Mouse (Mus musculus) right cerebral cortex, postnatal 14 days (tissue): ENCODE measurements around the gene Gramd2.
A peak's percentile ranks its signal among the peaks of the same experiment; 100 is the strongest.

Experiments used
- DNase-seq: peaks from one replicate; pipeline ENCODE4 v3.0.0; 2022

Gramd2 gene

DNA sequence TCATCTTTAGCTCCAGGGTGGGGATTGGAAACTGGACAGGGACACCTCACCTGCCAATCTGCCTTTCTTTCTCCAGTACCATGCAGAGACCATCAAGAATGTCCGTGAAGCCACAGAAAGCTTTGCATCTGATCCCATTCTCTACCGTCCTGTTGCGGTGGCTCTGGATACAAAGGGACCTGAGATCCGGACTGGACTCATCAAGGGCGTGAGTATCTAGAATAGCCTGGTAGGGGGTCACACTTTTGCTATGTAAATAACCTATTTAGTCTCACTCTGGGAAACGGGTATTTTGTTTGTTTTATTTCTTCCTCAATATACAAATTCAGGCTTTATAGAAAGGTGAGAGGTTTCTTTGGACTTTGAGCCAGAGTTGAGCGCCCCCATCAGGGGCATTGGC lies 11.5 kb upstream of the Gramd2 start:
- no peak for DNase-seq

- DNase-seq = no peak
Observed at GRCm38 (mm10) chr9:59669172-59669571, 10.8 kb upstream of the Gramd2 start.

DNA sequence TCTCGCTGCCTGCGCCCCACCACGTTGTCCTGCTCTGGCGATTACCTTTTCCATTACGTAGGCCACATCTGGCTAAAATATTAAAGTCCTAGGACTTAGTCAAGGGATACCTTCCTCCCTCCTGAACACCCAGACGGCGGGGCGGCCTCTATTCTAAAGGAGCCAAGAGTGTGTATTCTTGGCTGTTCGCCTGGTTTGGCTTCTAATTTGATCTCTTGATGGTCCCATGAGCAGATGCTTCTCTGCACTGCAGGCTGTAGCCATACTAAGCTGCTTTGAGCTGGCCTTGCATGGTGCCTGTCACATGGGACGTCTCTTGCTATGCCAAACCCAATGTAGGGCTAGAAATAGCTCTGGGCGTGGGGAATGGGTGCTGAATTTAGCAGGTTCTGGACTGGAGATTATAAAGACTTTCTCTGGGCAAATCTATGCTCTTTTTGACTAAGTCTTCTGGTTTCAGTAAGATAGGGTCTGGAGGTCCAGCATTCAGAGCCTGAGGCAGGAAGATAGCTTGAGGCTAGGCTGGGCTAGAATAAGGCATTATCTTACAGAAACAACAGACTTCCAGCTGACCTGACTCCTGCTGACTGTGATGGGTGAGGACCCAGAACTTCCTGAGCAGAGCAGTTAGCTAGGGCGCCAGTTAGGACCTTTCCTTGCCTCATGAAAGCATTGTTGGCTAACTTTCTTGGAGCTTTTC lies 7.6 kb upstream of the Gramd2 start:
- DNase-seq = no peak

- DNase-seq = no peak
Observed at GRCm38 (mm10) chr9:59673427-59673826, 6.5 kb upstream of the Gramd2 start.

DNA sequence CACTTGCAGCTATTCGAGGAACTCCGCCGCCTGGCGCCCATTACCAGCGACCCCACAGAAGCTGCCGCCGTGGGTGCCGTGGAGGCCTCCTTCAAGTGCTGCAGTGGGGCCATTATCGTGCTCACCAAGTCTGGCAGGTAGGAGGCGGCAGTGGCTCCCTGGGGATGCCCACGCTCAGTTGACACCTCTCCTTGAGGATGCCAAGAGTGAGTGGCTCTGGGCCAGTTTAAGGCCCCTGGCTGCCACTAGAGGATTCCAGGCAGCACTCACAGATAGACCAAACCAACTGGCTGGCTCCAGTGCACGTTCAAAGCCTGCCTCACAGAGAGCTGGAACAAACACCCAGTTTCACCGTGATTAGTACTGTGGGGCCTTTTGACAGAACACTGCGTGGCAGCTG lies 4.3 kb upstream of the Gramd2 start:
- peak; percentile 14 for DNase-seq

GRCm38 (mm10) chr9:59678313-59678712 lies 1.6 kb upstream of the Gramd2 start:
- no peak for DNase-seq

GRCm38 (mm10) chr9:59680534-59680875 lies 561 bp downstream of the Gramd2 start:
- DNase-seq = peak; percentile 12

DNA sequence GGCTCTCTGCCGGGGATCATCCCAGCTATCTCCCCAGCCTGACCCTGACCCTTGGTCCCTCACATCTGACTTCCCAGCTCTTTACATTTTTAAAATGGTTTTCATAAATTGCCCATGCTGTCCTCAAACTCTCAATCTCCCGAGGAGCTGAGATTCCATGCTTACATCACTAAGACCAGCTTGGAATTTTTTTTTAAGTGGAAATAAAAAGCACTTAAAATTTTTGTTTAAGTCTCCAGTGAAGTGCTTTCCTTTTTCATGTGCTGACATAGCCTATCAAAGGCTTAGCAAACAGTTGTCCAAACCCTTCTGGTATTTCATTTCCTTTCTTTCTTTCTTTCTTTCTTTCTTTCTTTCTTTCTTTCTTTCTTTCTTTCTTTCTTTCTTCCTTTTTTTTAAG lies 4.1 kb downstream of the Gramd2 start:
- DNase-seq = no peak

DNA sequence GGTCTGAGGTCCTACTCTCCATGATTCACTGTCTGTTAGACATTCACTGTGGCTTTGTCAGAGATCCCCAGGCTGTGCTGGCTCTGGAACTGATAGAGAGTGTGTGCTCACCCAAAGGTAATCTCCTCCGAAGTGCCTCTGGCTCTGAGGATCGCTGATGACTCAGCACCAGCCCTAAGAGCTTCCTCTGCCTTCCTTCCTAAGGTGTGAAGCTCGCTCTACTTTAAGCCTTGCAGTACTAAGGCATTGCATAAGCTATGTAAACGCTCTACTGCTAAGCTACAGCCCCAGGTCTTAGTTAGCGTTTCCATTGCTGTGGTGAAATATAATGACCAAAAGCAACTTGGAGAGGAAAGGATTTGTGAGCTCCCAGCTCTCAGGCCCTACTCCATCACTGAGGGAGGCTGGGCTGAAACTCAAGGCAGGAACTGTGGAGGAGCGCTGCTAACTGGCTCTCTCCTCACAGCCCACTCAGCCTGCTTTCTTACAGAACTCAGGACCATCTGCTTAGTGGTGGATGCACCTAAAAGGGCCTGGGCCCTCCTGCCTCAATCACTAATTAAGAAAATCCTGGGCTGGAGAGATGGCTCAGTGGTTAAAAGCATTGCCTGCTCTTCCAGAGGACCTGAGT lies 7.6 kb downstream of the Gramd2 start:
- DNase-seq = no peak

DNA sequence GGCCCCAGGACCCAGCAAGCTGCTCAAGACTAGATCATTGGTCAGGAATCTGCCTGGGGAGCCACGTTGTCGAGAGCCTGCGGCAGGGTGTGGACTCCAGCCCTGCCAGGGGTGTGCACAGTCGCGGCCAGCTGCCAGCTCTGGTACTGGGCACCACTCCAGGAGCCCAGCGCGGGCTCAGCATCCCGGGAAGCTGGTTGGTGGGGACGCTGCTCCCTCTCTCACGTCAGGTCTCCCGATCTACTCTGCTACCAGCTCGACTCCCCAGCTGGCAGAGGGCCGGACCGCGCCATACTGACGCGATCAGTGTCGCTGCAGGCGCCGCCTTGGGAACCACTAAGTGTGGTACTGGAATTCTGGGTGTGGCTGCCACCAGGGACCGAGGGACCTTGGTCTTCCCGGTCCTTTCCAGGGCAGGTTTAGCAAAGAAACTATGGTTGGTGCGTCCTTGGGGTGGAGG lies 11.7 kb downstream of the Gramd2 start:
- peak; percentile 90 for DNase-seq

DNA sequence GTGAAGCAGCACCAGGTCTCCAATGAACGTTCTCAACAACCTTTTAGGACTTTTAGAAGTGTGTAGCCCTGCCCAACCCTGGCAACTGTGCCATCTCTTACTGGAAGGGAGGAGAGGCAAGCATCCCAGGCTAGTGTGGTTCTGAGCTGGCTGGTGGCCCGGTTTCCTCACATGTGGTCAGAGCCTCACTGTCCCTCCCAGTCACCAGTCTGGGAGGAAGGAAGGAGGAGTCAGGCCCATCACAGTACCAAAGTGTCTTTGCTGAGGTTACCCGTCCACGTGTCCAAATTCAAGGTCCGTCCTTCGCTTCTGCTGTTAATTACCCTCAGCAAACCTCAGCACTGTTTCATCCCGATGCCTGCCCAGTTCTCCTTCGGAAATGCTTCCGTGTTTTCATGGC lies 12.2 kb downstream of the Gramd2 start:
- DNase-seq = peak; percentile 61

- no peak for DNase-seq
Observed at GRCm38 (mm10) chr9:59694571-59695450, 14.9 kb downstream of the Gramd2 start.

- no peak for DNase-seq
Observed at GRCm38 (mm10) chr9:59695451-59695813, 15.5 kb downstream of the Gramd2 start.

DNA sequence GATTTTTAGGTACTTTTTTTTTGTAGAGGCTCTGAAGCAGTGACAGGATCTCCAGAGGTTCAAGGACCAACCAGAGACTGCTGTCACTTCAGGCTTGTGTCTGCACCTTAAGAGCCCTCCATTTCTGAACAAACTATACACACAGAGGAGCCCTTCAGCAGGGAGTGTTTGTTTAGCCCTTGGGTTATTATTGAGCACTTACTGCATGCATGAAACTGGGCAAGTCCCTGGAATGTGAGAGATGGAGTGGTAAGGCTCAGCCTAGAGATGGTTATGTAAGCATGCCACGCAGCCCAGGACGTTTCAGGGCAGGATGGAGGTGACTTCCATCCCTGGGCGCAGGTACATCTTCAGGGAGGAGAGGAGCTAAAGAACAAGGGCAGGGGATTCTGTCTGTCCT lies 16.4 kb downstream of the Gramd2 start:
- DNase-seq = no peak

DNA sequence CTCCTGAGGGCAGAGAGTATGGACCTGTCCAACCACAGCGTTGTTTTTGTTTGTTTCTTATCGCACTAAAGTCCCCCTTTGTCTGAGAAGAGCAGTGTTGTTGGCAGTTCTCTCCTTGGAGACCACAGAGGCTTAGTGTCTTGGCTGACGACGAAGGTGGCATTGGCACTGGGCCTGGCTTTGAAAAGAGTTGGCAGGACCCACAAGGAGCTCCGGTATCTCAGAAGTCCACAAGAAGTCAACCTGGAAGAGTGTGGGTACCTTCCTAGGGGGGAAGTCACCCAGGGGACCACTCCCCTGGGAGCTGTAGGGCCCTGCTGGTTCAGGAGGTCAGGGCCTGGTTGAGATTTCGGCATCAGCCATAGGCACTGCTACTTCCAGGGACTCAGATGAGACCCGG lies 21.1 kb downstream of the Gramd2 start:
- DNase-seq = no peak

- DNase-seq = no peak
Observed at GRCm38 (mm10) chr9:59703099-59703498, 23.2 kb downstream of the Gramd2 start.

DNA sequence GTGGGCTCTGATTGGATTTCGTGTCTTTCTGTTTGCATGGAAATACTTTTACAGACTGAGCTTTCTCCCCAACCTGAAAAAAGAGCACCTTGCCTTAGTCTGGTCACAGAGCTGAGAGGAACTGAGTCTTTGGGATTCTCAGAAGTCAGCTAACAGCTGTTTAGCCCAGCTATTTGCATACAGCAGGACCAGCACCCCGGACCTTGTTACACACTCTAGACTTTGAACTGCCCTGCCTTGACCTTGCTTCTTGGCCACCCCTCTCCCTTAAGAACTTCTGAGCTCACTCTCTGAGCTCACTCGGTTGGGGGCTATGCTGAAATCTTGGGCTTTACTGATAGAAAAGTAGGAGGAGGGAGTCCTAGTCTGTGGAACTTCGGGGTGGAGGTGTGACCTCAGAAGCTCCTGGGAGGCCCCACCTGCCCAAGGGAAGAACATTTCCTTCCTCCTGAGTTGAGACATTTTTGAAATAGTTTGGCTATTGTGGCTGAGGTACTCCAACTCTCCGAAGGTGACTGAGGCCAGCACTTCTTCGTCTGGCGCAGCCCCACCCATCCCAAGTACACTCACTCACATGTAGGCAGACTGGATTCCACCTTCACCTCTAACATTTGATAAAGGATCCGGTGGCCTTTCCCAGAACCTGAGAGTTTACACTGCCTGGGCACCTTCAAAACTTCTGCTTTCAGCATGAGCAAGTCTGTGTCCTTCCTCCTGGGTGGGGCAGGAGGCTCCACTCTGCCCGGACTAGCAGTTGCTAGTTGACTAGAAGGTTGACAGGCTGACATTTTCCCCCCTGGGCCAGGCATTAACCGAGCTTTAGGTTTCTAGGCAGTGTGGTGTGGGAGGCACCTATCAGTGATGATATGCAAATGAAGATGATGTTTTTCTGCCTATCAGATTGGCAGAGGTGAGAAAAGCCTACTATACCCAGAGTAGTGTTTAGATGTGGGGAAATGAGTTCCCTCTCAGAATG lies 27.2 kb downstream of the Gramd2 start:
- no peak for DNase-seq

GRCm38 (mm10) chr9:59709225-59709624 lies 29.3 kb downstream of the Gramd2 start:
- DNase-seq = no peak

DNA sequence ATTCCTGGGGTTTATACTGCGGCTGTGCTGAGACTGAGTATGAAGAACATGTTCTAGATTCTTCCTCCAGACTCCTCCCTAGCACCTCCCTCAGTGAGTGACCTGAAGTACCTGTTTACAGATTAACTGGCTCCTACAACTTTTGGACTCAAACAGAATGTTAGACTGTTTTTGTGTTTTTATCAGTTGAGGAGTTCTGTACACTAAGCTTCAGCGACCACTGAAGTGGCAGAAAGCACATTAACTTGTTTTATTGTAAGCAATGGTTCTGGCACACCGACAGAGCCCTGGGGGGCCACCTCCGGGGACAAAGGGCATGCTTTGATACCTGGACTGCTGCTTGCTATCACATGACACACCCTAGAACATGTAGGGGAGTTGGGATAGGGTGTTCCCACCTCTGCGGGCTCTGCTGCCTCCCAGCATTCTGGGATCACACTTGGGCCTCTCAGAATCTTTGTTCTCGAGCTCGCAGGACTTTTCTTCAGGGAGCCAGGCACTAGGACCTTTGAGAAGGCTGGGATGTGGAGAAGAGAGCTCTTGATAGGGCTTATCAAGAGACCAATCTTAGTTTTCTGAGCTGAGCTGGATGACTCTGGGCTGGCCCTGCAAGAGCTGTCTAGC lies 36.4 kb downstream of the Gramd2 start:
- DNase-seq = no peak

DNA sequence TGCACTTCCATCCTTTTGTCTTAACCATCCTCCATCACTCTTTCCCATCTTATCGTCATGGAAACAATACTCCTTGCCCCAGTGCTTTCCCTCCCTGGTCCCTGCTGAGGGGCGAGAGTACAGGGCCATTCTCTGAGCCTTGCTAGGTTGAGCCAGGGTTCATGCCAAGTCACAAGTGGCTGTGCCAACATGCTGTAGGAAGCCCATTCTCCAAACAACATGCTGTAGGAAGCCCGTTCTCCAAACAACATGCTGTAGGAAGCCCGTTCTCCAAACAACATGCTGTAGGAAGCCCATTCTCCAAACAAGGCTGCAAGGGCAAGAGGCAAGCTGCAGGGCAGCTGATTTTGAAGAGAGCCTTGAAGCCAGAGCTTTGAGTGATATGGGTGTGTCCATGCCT lies 38.3 kb downstream of the Gramd2 start:
- no peak for DNase-seq

DNA sequence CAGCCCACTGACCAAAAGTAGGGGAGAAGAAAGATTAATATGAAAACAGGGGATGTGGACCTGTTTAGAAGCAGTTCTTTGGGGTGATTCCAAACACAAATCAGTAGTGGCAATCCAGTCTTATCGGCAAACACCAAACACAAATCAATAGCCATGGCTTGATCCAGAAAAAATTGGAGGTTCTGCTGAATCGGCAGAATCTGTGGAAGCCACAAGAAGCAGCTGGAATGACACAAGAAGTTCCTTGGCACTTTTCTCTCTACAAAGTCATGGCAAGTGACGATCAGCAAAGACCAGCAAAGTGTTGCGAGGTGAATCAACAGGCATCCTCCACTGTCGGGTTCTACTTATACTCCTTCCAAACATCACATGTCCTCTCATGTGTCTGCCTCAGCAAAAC lies 41.2 kb downstream of the Gramd2 start:
- no peak for DNase-seq

DNA sequence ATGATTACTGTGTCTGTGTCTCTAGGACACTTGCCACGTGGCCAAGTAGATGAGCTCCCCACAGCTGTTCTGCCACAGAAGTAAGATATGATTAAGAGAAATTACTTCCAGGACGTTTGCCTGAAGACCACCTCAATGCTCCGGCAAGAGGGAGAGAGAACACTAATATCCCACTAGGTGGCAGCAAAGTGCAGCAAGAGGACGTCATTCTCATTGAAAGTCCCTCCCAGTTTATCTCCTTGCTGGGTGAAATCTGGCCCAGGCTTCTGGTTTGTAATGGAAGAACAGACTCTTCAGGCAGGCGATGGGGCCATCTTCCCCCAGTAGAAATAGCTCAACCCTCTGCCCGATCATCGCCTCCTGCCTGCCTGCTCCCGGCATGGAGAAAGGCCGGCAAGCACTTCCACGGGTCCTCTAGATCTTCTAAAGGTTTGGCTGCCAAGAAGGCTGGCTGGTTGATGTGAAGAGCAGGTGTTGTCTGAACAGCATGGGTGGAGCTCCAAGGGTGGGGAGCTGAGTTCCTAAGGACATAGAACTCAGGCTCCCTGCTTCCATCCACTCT lies 43.2 kb downstream of the Gramd2 start:
- DNase-seq = peak; percentile 61
